In genomic region chr15:69588084-69588483, GRCm38 (mm10) we compare ENCODE assay signal across 14 mouse cellular contexts.
DNase-seq lines count a peak whose midpoint lies in the region; ATAC-seq and TF ChIP-seq lines count a peak whose summit lies in the region.
"Had no signal": no experiment of that assay in that cellular context is flagged by ENCODE, and none has a peak within 500 bp of the region (broad histone marks: within the 10 kb centered on the region; RNA-seq: fewer than 3 reads in every experiment).

No protein-coding gene starts in this region.

- TF ChIP-seq CTCF in hindbrain, postnatal 0 days (IDR thresholded peaks at IDR 0.05; ENCODE audit: low read depth) = no peak

- no peak overlapping the region for H3K27ac ChIP-seq in kidney, embryonic 16.5 days (ENCODE audit: low read length)
- no peak overlapping the region for H3K27ac ChIP-seq in hindbrain, postnatal 0 days
- H3K27ac ChIP-seq: intestine, embryonic 15.5 days; liver, embryonic 15.5 days; stomach, embryonic 15.5 days had no signal

- H3K36me3 ChIP-seq in kidney, embryonic 16.5 days (ENCODE audit: insufficient read depth, low read length) = no peaks in the 10 kb centered on the region
- H3K36me3 ChIP-seq in hindbrain, postnatal 0 days (ENCODE audit: insufficient read depth, low read length) = no peaks in the 10 kb centered on the region
- H3K36me3 ChIP-seq: intestine, embryonic 15.5 days; liver, embryonic 15.5 days; stomach, embryonic 15.5 days had no signal

- H3K9ac ChIP-seq in kidney, embryonic 16.5 days (replicated peaks; ENCODE audit: low read length) = no peak overlapping the region
- H3K9ac ChIP-seq in hindbrain, postnatal 0 days (replicated peaks; ENCODE audit: low read length) = no peak overlapping the region
- H3K9ac ChIP-seq: intestine, embryonic 15.5 days; liver, embryonic 15.5 days; stomach, embryonic 15.5 days had no signal

- ATAC-seq in kidney, embryonic 16.5 days (ENCODE audit: low FRiP score, low TSS enrichment) = peak; percentile 51; the same call in 1 of the 2 replicates
- no peak for ATAC-seq in hindbrain, postnatal 0 days
- ATAC-seq: intestine, embryonic 15.5 days had no signal

- WGBS in kidney, embryonic 16.5 days = 34% methylated on average over 5 of the region's 5 CpGs
- WGBS in hindbrain, postnatal 0 days = 35% methylated on average over 5 of the region's 5 CpGs

- H3K4me3 ChIP-seq in kidney, embryonic 16.5 days (ENCODE audit: low read length) = no peak overlapping the region
- H3K4me3 ChIP-seq in hindbrain, postnatal 0 days (ENCODE audit: low read length) = no peak overlapping the region
- H3K4me3 ChIP-seq: intestine, embryonic 15.5 days; liver, embryonic 15.5 days; stomach, embryonic 15.5 days had no signal

- no peaks in the 10 kb centered on the region for H3K27me3 ChIP-seq in kidney, embryonic 16.5 days (ENCODE audit: insufficient read depth, low read length)
- H3K27me3 ChIP-seq in hindbrain, postnatal 0 days (ENCODE audit: insufficient read depth, low read length) = no peaks in the 10 kb centered on the region
- H3K27me3 ChIP-seq: intestine, embryonic 15.5 days; liver, embryonic 15.5 days; stomach, embryonic 15.5 days had no signal

- peak; percentile 21 for DNase-seq in embryo, embryonic 10 days (ENCODE audit: low spot score)
- no peak for DNase-seq in embryo, embryonic 9.5 days (ENCODE audit: extremely low spot score)
- DNase-seq in kidney, postnatal 36 days = no peak
- DNase-seq in hindbrain, postnatal 0 days (ENCODE audit: low spot score) = peak; percentile 18
- peak; percentile 83 for DNase-seq in retina, postnatal 1 day
- DNase-seq in urinary bladder, adult 2 months (ENCODE audit: low spot score) = no peak
- DNase-seq in left cerebral cortex, adult 9 months (ENCODE audit: low spot score in 2 of 2) = no peak
- DNase-seq: heart, postnatal 10 days; lung, postnatal 14 days; right cerebral cortex, postnatal 4 days had no signal

- no peaks in the 10 kb centered on the region for H3K9me3 ChIP-seq in kidney, embryonic 16.5 days (ENCODE audit: low read length)
- no peaks in the 10 kb centered on the region for H3K9me3 ChIP-seq in hindbrain, postnatal 0 days (ENCODE audit: low read length)
- H3K9me3 ChIP-seq: intestine, embryonic 15.5 days; liver, embryonic 15.5 days; stomach, embryonic 15.5 days had no signal

- H3K4me2 ChIP-seq in kidney, embryonic 16.5 days (replicated peaks; ENCODE audit: low read depth, low read length) = no peak overlapping the region
- H3K4me2 ChIP-seq in hindbrain, postnatal 0 days (ENCODE audit: low read depth, low read length) = no peak overlapping the region
- H3K4me2 ChIP-seq: intestine, embryonic 15.5 days; liver, embryonic 15.5 days; stomach, embryonic 15.5 days had no signal

- H3K4me1 ChIP-seq in kidney, embryonic 16.5 days (ENCODE audit: insufficient read depth, low read length) = no peaks in the 10 kb centered on the region
- H3K4me1 ChIP-seq in hindbrain, postnatal 0 days (ENCODE audit: insufficient read depth, low read length) = 0 out of 2 replicates have a peak, but pooled peaks cover 3% of the 10 kb centered on the region
- H3K4me1 ChIP-seq: intestine, embryonic 15.5 days; liver, embryonic 15.5 days; stomach, embryonic 15.5 days had no signal

Comparison
In these comparisons a context has a peak if more than half of its experiments do, and no peak if none do; other contexts are left out.
1. DNase-seq: peak in embryo, embryonic 10 days (single experiment), hindbrain, postnatal 0 days (single experiment) and retina, postnatal 1 day (single experiment); none in embryo, embryonic 9.5 days (single experiment), kidney, postnatal 36 days (0 of 2), urinary bladder, adult 2 months (single experiment) and left cerebral cortex, adult 9 months (0 of 2).